Mouse (Mus musculus) left cerebral cortex, adult 18-20 months (tissue): ENCODE results near the gene Gm49630. TPM values are rescaled to one million over a fixed set of nuclear protein-coding genes. Genes with fewer than 3 reads are reported as not detected.
"Not testable (repeated sequence)": the region's sequence is repeated elsewhere in the genome, so short reads cannot be mapped to it uniquely, and the experiment has no call there.

Source experiments
- DNase-seq, 2 experiments: peaks; one replicate each; pipeline ENCODE4 v3.0.0; 2021 to 2022; ENCODE audit warnings: low spot score in 2 of 2, mixed read lengths in 1 of 2
- total RNA-seq, 2 experiments: library from RNA; stranded (reverse); gene quantifications; 2 replicates each; pipeline ENCODE4 v1.2.3; 2021

The Gm49630 gene
- total RNA-seq, 2 experiments from 2014 or later, result not detected

- not testable (repeated sequence) for DNase-seq
These were observed 2.4 kb downstream of the Gm49630 start for GRCm38 (mm10) chr17:7369401-7369800.

GRCm38 (mm10) chr17:7366676-7367374 is 5.0 kb downstream of the Gm49630 start:
- DNase-seq, result not testable (repeated sequence)

- not testable (repeated sequence) for DNase-seq
These were observed 5.5 kb downstream of the Gm49630 start for GRCm38 (mm10) chr17:7366265-7366664.

GRCm38 (mm10) chr17:7365615-7366014 is 6.2 kb downstream of the Gm49630 start:
- not testable (repeated sequence) for DNase-seq

- DNase-seq, result not testable (repeated sequence)
These were observed 10.9 kb downstream of the Gm49630 start for GRCm38 (mm10) chr17:7360749-7361465.

GRCm38 (mm10) chr17:7359806-7360205 is 12.0 kb downstream of the Gm49630 start:
- DNase-seq, result not testable (repeated sequence)

- not testable (repeated sequence) for DNase-seq
These were observed 19.2 kb downstream of the Gm49630 start, which contains the start of gene Ttll2 for GRCm38 (mm10) chr17:7352596-7352995. Gene Ttll2 (minus strand): TSS chr17:7352696.

GRCm38 (mm10) chr17:7348765-7349164 is 23.0 kb downstream of the Gm49630 start:
- DNase-seq, result not testable (repeated sequence)

GRCm38 (mm10) chr17:7337381-7337780 is 34.4 kb downstream of the Gm49630 start:
- not testable (repeated sequence) for DNase-seq

- DNase-seq, result not testable (repeated sequence)
These were observed 39.0 kb downstream of the Gm49630 start for GRCm38 (mm10) chr17:7332745-7333144.

- DNase-seq, result not testable (repeated sequence)
These were observed 45.4 kb downstream of the Gm49630 start for GRCm38 (mm10) chr17:7326415-7326814.

- not testable (repeated sequence) for DNase-seq
These were observed 47.4 kb downstream of the Gm49630 start, which contains the start of gene Tcp10a for GRCm38 (mm10) chr17:7324346-7324745. Gene Tcp10a (plus strand): TSS chr17:7324646.

- DNase-seq, result not testable (repeated sequence)
These were observed 52.0 kb downstream of the Gm49630 start for GRCm38 (mm10) chr17:7319789-7320188.

- not testable (repeated sequence) for DNase-seq
These were observed 55.9 kb downstream of the Gm49630 start for GRCm38 (mm10) chr17:7315693-7316382.

- DNase-seq, result peak; percentile 38 to 58
These were observed 65.2 kb downstream of the Gm49630 start for GRCm38 (mm10) chr17:7306278-7307196.

Other genes starting within 250 kb of the Gm49630 start
- 10 to 100 TPM; 59.6 to 60.0 TPM for gene Rps6ka2, start 201.9 kb downstream of the Gm49630 start, total RNA-seq
- under 1 TPM; 0.16 to 0.23 TPM for gene Tcp10a, start 47.3 kb downstream of the Gm49630 start, total RNA-seq
- not detected for gene Ttll2, start 19.3 kb downstream of the Gm49630 start, total RNA-seq
- not detected for gene Unc93a2, start 13.5 kb upstream of the Gm49630 start, total RNA-seq